Mouse (Mus musculus) liver, postnatal 0 days (tissue): ENCODE measurements around the gene Sdk2. TPM values are rescaled to one million over a fixed set of nuclear protein-coding genes. Genes with fewer than 3 reads are reported as not detected.

Experiments
- ATAC-seq: fragments of 200-750 bp; cut with Nextera tagmentation; 2 replicates; pipeline ENCODE4 v1.8.0; 2017; ENCODE audit warnings: mild to moderate bottlenecking, moderate library complexity
- DNase-seq: peaks from one replicate; pipeline ENCODE4 v3.0.0-alpha.2; 2016
- H3K27ac ChIP-seq: fragments of 300-500 bp; sonication (generic); 2 replicates; pipeline ENCODE4 v1.5.1; 2014; ENCODE audit warnings: antibody characterized with exemption, moderate library complexity, mild to moderate bottlenecking, low read depth
- H3K27me3 ChIP-seq: fragments of 300-500 bp; sonication (generic); 2 replicates; pipeline ENCODE4 v1.6.1; 2014; ENCODE audit warnings: low read length, control low read depth, mixed read lengths; ENCODE audit not compliant: insufficient read depth
- H3K36me3 ChIP-seq: fragments of 300-500 bp; sonication (generic); replicated peaks from 2 replicates; pipeline ENCODE4 v1.6.1; 2014; ENCODE audit warnings: mild to moderate bottlenecking, control low read depth, low read length, moderate library complexity, mixed read lengths; ENCODE audit not compliant: insufficient read depth
- H3K4me1 ChIP-seq: fragments of 300-500 bp; sonication (generic); 2 replicates; pipeline ENCODE4 v1.6.1; 2014; ENCODE audit warnings: antibody characterized with exemption, mild to moderate bottlenecking, control low read depth; ENCODE audit not compliant: insufficient read depth
- H3K4me2 ChIP-seq: fragments of 300-500 bp; sonication (generic); 2 replicates; pipeline ENCODE4 v1.6.1; 2014; ENCODE audit warnings: low read depth, mild to moderate bottlenecking, low read length, moderate library complexity, mixed read lengths
- H3K4me3 ChIP-seq: fragments of 300-500 bp; sonication (generic); 2 replicates; pipeline ENCODE4 v1.5.1; 2014; ENCODE audit warnings: low read depth, low read length
- H3K9ac ChIP-seq: fragments of 300-500 bp; sonication (generic); replicated peaks from 2 replicates; pipeline ENCODE4 v1.6.1; 2014; ENCODE audit warnings: mild to moderate bottlenecking, moderate library complexity
- H3K9me3 ChIP-seq: fragments of 300-500 bp; sonication (generic); 2 replicates; pipeline ENCODE4 v1.6.1; 2016; ENCODE audit warnings: mild to moderate bottlenecking, control low read depth, low read length, mixed read lengths
- CTCF ChIP-seq: sonication (generic); IDR thresholded peaks from 2 replicates; pipeline ENCODE4 v1.5.1; 2016; ENCODE audit warnings: antibody characterized with exemption, low read depth
- EP300 ChIP-seq: IDR thresholded peaks from 2 replicates; pipeline ENCODE4 v1.6.1; 2016; ENCODE audit warnings: antibody characterized with exemption, low read depth, mild to moderate bottlenecking
- WGBS: fragments of 180-500 bp; shearing (Covaris S2); extraction: QIAGEN DNeasy Blood & Tissue Kit; methylation state at CpG from one replicate; pipeline ENCODE4 v1.1.7; 2014; ENCODE audit not compliant: insufficient replicate concordance; 5-methylcytosine and 5-hydroxymethylcytosine counted together
- polyA plus RNA-seq: library from polyadenylated mRNA; unstranded; fragments of >200 nt; fragmentation: Nextera tagmentation; extraction: Ambion mirVana; gene quantifications from 2 replicates; pipeline ENCODE4 v1.2.1, GENCODE M21; 2015

The Sdk2 gene
- polyA plus RNA-seq, 1 experiment from 2014 or later, result 0.15 TPM

- H3K36me3 ChIP-seq, result no peaks in the 10 kb centered on the region
- WGBS, result 88% methylated on average over 2 of the region's 2 CpGs
- H3K4me1 ChIP-seq, result peaks cover 43% of the 10 kb centered on the region
- no peak overlapping the region for H3K4me2 ChIP-seq
- no peaks in the 10 kb centered on the region for H3K9me3 ChIP-seq
- no peaks in the 10 kb centered on the region for H3K27me3 ChIP-seq
- ATAC-seq (no peak), DNase-seq (no peak)
- H3K4me3 ChIP-seq, result no peak overlapping the region
- no peak overlapping the region for H3K9ac ChIP-seq
- TF ChIP-seq EP300 (no peak), CTCF (no peak)
- no peak overlapping the region for H3K27ac ChIP-seq
Measured at GRCm38 (mm10) chr11:113782496-113782895, 284.4 kb downstream of the Sdk2 start.

- Histone ChIP-seq H3K4me3 (no peak overlapping the region), H3K36me3 (no peaks in the 10 kb centered on the region), H3K9ac (no peak overlapping the region), H3K4me2 (no peak overlapping the region), H3K27ac (no peak overlapping the region), H3K9me3 (no peaks in the 10 kb centered on the region), H3K27me3 (no peaks in the 10 kb centered on the region), H3K4me1 (peaks cover 44% of the 10 kb centered on the region)
- TF ChIP-seq EP300 (no peak), CTCF (no peak)
- WGBS, result 82% methylated on average over 2 of the region's 2 CpGs
- ATAC-seq (no peak), DNase-seq (no peak)
Measured at GRCm38 (mm10) chr11:113782006-113782405, 284.8 kb downstream of the Sdk2 start.

GRCm38 (mm10) chr11:113779680-113780041 lies 287.2 kb downstream of the Sdk2 start:
- ATAC-seq, result no peak
- no peak overlapping the region for H3K4me3 ChIP-seq
- 0 out of 2 replicates have a peak overlapping the region, but pooled peaks have one; percentile 9 for H3K4me2 ChIP-seq
- no peaks in the 10 kb centered on the region for H3K9me3 ChIP-seq
- no peak for DNase-seq
- no peak overlapping the region for H3K9ac ChIP-seq
- H3K27me3 ChIP-seq, result no peaks in the 10 kb centered on the region
- no peaks in the 10 kb centered on the region for H3K36me3 ChIP-seq
- no peak overlapping the region for H3K27ac ChIP-seq
- peaks cover 29% of the 10 kb centered on the region for H3K4me1 ChIP-seq
- WGBS, result 15% methylated on average over 6 of the region's 6 CpGs
- no peak for TF ChIP-seq EP300
- no peak for TF ChIP-seq CTCF

GRCm38 (mm10) chr11:113778733-113779679 lies 287.8 kb downstream of the Sdk2 start:
- ATAC-seq, result 0 out of 2 replicates have a peak, but pooled peaks have one; percentile 4
- Histone ChIP-seq H3K9me3 (no peaks in the 10 kb centered on the region), H3K27ac (peak overlapping the region; percentile 12; the same call in 1 of the 2 replicates), H3K36me3 (no peaks in the 10 kb centered on the region), H3K4me1 (peaks cover 29% of the 10 kb centered on the region), H3K27me3 (no peaks in the 10 kb centered on the region), H3K4me2 (0 out of 2 replicates have a peak overlapping the region, but pooled peaks have one; percentile 9), H3K4me3 (no peak overlapping the region), H3K9ac (no peak overlapping the region)
- no peak for DNase-seq
- no peak for TF ChIP-seq CTCF
- TF ChIP-seq EP300, result no peak
- 36% methylated on average over 18 of the region's 20 CpGs for WGBS

GRCm38 (mm10) chr11:113777878-113778464 lies 288.9 kb downstream of the Sdk2 start:
- 0 out of 2 replicates have a peak overlapping the region, but pooled peaks have one; percentile 0 for H3K4me3 ChIP-seq
- H3K4me2 ChIP-seq, result peak overlapping the region; percentile 49
- no peaks in the 10 kb centered on the region for H3K9me3 ChIP-seq
- 29% methylated on average over 8 of the region's 8 CpGs for WGBS
- TF ChIP-seq EP300 (no peak), CTCF (no peak)
- H3K4me1 ChIP-seq, result peaks cover 29% of the 10 kb centered on the region
- DNase-seq, result no peak
- H3K27me3 ChIP-seq, result no peaks in the 10 kb centered on the region
- no peak overlapping the region for H3K9ac ChIP-seq
- no peaks in the 10 kb centered on the region for H3K36me3 ChIP-seq
- peak; percentile 73 for ATAC-seq
- H3K27ac ChIP-seq, result peak overlapping the region; percentile 57; the same call in 1 of the 2 replicates
